Mouse (Mus musculus) heart, postnatal 14 days (tissue): ENCODE data around the gene Mrpl42. TPM values are rescaled to one million over a fixed set of nuclear protein-coding genes. Genes with fewer than 3 reads are reported as not detected.

Source experiments
- DNase-seq, 2 experiments: peaks; one replicate each; pipeline ENCODE4 v3.0.0; 2021 to 2022
- intact Hi-C: fragments of 180-260 bp; cut with DNase I; formaldehyde crosslinking; loops from one replicate; pipeline ENCODE4 v1.15.1; 2025
- total RNA-seq, 2 experiments: library from RNA; stranded (reverse); gene quantifications; 2 replicates each; pipeline ENCODE4 v1.2.3; 2021

Gene Mrpl42
- total RNA-seq, 2 experiments from 2014 or later = 369 to 371 TPM

DNA sequence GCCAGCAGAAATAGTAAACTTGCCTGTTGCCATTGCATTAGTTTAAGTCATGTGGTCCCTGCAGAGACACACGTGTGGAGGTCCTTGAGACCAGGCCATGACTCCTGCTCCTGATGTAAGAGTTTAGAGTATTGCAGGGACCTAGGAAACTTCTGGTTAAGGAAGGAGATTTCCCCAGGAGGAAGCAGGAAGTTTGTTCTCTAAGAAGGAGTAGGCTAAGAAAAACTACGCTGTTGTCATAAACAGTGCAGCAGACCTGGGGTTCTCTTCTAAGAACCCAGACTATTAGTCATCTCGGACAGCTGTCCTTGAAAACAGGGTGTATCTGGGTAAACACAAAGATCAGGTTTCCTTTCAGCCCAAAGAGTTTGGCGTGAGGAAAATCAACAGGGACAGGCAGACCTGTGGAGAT, 36.2 kb downstream of the Mrpl42 start:
- DNase-seq = no peak
- intact Hi-C loops = no loop called here

DNA sequence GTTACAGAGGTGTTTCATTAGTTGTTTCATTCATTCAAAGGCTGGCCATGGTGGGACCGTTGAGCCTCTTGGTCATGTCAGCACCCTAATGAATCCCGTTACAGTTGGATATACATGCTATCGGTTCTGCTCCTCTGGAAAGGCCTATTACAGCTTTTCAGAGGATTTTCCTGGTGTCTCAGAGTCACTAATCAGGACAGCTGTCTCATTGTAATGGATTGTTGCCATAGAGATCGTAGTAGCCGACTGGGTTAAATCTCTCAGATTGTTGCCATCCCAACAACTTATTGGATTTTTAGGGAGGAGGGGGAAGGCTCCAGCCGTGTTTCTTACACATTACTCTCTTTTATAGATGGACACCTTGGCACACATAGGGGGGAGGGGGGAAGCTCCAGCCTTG, 37.2 kb downstream of the Mrpl42 start:
- DNase-seq = no peak
- intact Hi-C loops = no loop called here

DNA sequence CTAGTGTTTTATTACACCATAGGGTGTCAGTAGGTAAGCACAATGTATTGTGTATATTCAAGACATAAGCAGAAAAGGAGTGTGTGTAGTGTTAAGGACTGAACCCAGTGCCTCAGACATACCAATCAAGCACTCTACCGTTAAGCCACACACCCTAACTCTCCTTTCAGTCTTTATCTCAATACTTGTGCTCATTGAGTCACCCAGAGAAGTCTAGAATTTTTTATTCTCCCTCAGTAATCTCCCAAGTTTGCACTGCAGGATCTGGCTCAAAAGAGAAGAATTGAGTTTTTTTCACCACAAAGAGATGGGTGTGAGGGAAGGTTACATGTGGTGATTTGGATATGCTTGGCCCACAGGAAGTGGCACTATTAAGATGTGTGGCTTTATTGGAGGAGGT, 39.5 kb downstream of the Mrpl42 start:
- intact Hi-C loops = no loop called here
- no peak for DNase-seq

DNA sequence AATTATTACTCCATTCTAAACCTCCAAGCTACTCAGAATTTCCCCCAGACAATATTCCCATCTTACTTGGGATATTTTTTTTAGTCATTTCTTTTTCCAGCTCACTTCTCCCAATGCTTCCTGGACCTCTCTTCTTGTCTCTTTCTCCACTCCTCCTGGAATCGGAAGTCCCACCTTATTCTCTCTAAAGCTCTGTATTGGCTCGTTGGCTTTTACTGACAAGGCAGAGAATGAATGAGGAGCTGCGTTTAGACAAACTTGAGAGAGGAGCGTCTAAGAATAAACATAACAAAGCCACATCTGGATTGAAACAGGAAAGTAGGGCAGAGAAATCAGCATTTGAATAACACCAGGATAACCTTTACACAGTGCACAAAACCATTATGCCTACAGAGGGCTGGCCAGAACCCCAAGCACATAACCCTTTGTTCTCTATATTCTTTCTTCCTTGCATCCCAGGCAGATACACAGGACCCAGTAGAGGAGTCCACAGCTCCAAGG, 40.6 kb downstream of the Mrpl42 start:
- DNase-seq = no peak
- intact Hi-C loops = no loop called here

DNA sequence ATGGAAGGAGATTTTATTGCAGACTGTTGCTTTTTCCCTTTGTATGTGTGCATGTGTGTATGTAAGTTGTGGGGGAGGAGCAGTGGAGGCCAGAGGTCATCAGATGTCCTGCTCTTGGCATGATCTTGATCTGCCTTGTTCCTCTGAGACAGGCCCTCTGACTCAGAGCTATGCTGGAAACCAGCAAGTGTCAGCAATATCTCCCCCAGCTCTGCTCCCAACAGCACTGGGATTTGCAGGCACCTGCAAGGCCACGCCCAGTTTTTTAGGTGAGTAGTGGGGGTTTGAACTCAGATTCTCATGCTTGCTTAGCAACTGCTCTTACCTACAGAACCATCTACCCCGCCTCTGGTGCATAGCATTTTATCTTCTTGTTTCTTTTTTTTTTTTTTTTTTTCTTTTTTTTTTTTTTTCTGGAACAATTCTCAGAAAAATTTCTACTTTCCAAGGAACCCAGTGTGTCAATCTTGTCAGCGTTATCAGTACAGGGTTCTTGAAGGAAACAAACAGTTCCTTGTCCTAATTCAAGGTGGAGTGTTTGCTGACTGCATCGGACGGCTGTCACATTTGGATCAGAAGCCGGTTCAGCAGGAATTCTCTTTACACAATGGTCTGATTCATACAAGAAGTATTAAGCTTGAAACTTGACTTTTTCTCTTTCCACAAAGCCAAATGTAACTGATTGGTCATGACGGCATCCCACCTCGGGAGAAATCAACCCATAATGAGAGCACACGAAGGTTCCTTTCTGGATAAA, 43.5 kb downstream of the Mrpl42 start:
- intact Hi-C loops = no loop called here
- no peak for DNase-seq

DNA sequence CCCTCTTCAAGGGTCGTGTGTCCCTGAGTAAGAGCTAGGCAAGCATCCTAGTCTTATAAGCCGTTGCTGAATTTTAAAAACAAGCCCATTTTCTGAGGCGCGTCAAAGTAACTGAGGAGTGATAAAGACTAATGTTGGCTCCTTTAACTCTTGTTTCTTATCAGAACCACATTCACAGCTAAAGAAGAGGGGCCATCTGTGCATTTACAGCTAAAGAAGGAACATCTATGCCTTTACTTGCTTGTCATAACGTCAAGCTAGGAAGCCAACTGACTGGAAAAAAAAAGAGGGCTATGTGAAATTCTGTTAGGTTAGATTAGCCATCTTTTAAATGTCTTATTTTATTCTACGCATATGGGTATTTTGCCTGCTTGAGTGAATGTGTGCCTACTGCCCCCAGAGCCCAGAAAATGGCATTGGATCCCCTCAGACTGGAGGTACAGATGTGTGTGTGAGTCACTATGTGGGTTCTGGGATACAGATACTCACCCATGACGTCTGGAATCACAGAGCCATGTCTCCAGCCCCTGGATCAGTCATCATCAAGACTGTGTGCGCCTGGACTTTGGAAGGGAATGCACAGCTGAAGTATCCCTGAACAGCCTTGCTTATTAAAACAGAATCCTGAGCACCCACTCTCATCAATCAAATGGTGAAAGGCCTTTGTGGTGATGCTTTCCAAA, 44.2 kb downstream of the Mrpl42 start:
- intact Hi-C loops = no loop called here

DNA sequence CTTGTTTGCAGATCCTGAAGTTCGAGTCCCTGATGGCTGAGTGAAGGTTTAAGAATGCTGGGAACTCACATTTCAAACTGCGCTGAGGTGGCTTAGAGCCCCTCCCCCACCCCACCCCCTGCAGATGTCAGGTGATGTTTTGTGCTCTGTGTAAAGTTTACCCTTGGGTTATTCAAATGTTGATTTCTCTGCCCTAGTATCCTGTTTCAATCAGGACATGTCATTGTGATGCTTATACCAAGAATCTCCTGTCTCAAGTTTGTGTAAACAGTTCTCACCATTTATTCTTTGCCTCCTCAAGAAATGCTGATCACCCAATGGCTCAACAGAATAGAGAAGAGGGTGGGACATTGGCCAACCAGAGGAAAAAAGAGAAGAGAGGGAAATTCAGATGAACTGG, 45.6 kb downstream of the Mrpl42 start:
- intact Hi-C loops = no loop called here
- no peak for DNase-seq

More for the DNA sequence above, 44.2 kb downstream of the Mrpl42 start:
- DNase-seq = no peak

DNA sequence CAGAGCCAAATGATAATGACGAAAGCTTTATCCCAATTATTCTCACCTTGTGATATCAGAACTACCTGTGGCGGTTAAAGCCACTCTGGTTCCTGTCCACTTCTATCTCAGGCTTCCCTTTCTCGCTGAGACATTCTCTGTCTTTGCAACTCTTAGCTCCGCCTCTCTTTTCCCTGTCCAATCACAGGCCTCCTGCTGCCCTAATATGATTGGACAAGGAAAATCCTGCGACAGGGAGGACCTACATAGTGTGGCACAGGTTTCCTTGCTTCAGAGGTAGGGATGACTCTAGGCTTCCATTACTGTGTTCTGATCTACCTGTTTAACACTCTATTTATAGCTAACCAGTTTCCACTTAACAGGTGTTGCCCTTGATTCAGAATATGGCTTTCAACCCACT, 48.5 kb downstream of the Mrpl42 start:
- DNase-seq = no peak
- intact Hi-C loops = no loop called here

DNA sequence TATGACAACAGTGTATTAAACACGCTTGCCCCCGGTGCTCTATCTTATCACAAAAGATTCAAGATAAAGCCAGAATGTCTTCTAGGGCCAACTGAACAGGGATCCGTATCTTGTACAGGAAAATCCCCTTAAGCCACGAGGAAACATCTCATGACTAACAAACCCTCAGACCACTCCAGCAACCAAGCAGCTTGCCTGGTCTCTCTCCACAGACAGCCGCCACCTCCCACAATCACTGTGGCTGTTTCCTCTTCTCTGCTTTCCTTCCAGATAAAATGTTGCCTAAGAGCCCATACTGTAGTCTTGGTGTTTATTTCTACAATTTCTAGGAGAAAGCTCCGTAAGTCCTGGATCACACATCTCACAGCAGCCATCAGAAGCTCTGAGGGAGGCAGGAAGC, 52.7 kb downstream of the Mrpl42 start:
- no peak for DNase-seq
- intact Hi-C loops = no loop called here

DNA sequence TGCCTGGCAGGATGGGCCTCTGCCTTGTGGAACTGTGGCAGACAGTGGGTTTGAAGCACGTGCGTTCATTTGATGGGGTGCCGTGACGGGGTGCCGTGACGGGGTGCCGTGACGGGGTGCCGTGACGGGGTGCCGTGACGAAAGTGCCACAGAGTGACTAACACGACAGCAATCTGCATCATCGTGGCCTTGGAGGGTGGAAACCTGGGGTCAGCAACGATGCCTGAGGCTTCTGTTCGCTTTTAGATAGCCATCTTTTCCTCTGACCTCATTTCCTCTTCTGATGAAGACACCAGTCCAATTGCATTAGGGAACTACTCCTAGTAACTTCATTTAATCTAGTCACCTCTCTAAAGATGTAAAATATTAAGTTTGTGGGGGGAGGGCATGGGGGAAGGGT, 53.8 kb downstream of the Mrpl42 start:
- intact Hi-C loops = no loop called here
- no peak for DNase-seq

DNA sequence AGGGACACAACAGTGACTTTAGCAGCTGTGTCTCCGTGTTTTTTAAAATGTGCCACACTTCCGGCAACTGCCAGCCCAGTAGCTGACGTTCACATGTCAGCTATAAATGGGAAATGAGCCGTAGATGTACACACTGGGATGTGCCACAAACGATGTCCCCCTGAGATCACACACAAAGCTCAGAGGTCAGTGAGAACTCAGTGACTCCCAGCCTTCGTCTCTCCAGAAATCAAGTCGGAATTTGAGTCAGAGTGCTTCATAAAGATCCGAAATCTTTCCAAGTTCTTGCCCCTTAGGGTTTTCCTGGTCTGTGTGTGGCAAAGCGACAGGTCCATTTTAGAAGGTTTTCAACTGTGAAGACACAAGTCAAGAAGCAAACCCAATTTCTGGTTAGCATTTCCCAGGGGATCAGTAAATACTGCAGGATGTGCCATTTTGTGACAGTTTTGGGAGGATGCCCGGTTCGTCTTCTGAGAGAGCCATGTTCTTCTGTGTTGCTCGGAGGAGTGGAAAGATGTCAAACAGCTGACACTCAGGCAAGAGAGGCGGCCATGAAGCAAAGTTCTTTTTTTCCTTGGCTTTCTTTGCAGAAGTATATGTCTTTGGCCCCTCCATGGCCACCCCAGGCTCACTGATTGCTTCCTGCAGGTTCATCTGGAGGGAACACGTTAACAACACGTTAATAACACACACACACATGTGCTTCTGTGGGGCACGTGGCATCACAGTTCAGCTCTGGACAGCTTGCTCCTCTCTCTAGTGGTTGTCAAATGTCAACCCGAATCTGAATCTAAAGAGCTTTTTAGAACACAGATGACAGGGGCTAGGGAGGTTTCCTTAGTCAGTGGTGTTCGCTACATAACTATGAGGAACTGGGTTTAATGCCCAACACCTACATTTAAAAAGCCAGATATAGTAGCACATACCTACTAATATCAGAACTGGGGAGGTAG, 56.4 kb downstream of the Mrpl42 start:
- intact Hi-C loops = no loop called here
- peak; percentile 40 to 68 for DNase-seq

DNA sequence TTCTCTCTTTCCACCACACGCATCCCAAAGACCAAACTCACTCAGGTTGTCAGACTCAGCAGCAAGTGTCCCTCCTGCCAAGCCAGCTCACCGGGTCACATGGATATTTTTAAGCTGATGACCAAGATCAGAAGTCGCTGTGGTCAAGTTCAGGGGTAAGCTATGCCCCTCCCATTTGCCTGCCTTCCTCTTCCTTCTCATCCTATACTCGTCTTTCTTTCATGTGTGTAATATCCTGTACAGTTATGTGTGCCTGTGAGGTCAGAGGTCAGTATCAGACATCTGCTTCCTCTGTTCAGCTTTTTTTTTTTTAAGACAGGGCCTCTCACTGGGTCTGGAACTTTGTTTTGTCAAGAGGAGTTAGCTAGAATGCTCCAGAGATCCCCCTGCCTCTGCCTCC, 59.4 kb downstream of the Mrpl42 start:
- intact Hi-C loops = no loop called here
- DNase-seq = no peak

DNA sequence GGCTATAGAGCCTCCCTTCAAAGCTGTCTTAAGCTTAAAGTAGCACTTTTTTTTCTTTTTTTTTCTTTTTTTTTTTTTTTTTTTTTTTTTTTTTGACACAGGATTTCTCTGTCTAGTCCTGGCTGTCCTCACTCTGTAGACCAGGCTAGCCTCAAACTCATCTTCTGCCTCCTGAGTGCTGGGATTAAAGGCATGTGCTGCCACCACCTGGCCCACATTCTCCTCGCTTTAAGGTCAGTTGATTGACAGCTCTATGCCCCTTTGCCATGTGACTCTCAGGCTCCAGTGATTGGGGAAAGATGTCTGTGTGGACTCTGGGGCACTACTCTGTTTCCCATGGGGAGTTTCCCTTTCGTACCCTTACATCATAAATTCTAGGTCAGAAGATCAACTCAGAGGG, 61.2 kb downstream of the Mrpl42 start:
- intact Hi-C loops = no loop called here
- DNase-seq = no peak

DNA sequence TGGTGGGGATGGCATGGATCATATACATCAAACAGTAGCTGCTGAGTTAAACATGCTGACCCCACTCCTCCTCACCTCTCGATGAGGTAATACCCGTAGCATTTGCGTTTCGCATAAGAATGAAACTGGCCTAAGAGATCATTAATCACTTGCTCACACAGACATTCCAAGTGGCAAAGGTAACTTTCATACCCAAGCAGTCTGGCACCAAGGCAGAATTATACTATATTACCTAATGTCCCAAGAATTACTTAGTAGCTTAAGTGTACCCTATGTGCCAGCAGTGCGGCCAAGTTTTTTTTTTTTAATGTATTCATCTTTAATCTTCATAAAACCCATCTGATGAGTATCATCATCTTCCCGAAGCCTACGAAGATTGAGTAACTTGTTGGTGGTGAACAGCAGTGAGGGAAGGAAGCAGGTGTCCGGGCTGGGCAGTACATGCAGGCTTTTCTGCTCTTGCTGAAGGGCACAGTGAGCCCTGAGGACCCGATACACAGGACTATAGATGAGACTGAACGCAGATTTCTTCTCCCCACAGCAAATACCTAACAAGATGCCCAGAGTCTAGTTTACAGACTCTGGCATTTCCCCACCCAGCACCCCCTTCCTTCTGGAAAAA, 61.9 kb downstream of the Mrpl42 start:
- intact Hi-C loops = no loop called here
- no peak for DNase-seq

DNA sequence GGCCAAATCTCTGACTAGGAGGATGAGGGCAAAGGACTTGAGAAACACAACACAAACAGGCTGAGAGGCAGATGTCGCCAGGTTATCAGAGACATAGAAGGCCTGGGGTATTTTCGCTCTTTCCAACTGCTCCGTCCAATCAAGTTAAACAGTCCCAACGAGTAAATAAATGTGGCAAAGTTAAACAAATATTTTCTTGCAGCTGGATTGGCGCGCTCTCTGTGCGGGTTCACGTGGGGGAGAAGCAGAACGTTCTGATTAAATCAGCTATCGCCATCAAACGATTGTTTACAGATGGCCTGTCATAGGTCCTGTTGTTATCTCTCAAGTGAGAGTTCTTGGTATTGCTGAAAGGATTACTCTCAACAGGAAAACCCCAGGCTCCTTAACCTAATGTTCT, 62.8 kb downstream of the Mrpl42 start:
- DNase-seq = no peak
- intact Hi-C loops = no loop called here

Other genes starting within 250 kb of the Mrpl42 start
- gene Cradd, start 177.8 kb downstream of the Mrpl42 start, total RNA-seq = 10 to 100 TPM; 10.5 TPM
- 10 to 100 TPM; 79.1 to 80.9 TPM for gene Socs2, start 84.8 kb downstream of the Mrpl42 start, total RNA-seq
- gene Ube2n, start 13.2 kb upstream of the Mrpl42 start, total RNA-seq = 100 to 1,000 TPM in 1 of 2 experiments, 10 to 100 TPM in 1; 96.8 to 101 TPM
- 100 to 1,000 TPM; 270 to 280 TPM for gene Nudt4, start 62.2 kb upstream of the Mrpl42 start, total RNA-seq
- gene Anapc15-ps, start 171.5 kb upstream of the Mrpl42 start, total RNA-seq = not detected